Mouse (Mus musculus) liver, embryonic 15.5 days (tissue): Measurements from ENCODE around the gene Lpp. TPM values are rescaled to one million over a fixed set of nuclear protein-coding genes. Genes with fewer than 3 reads are reported as not detected.

Source experiments
- ATAC-seq: fragments of 200-750 bp; cut with Nextera tagmentation; 2 replicates; pipeline ENCODE4 v1.8.0; 2017; ENCODE audit warnings: moderate number of reproducible peaks, mild to moderate bottlenecking, moderate library complexity; ENCODE audit not compliant: insufficient read depth
- H3K27ac ChIP-seq: fragments of 300-500 bp; sonication (generic); replicated peaks from 2 replicates; pipeline ENCODE4 v1.5.1; 2015; ENCODE audit warnings: mild to moderate bottlenecking, inconsistent platforms
- H3K27me3 ChIP-seq: fragments of 300-500 bp; sonication (generic); 2 replicates; pipeline ENCODE4 v1.6.1; 2015; ENCODE audit warnings: mild to moderate bottlenecking, inconsistent platforms
- H3K36me3 ChIP-seq: fragments of 300-500 bp; sonication (generic); replicated peaks from 2 replicates; pipeline ENCODE4 v1.6.1; 2015; ENCODE audit warnings: moderate library complexity, mild to moderate bottlenecking, inconsistent platforms
- H3K4me1 ChIP-seq: fragments of 300-500 bp; sonication (generic); replicated peaks from 2 replicates; pipeline ENCODE4 v1.6.1; 2015; ENCODE audit warnings: inconsistent platforms
- H3K4me2 ChIP-seq: fragments of 300-500 bp; sonication (generic); 2 replicates; pipeline ENCODE4 v1.6.1; 2015; ENCODE audit warnings: moderate library complexity, mild to moderate bottlenecking, inconsistent platforms
- H3K4me3 ChIP-seq: fragments of 300-500 bp; sonication (generic); replicated peaks from 2 replicates; pipeline ENCODE4 v1.5.1; 2015; ENCODE audit warnings: mild to moderate bottlenecking, inconsistent platforms
- H3K9ac ChIP-seq: fragments of 300-500 bp; sonication (generic); 2 replicates; pipeline ENCODE4 v1.6.1; 2015; ENCODE audit warnings: moderate library complexity, mild to moderate bottlenecking, inconsistent platforms
- H3K9me3 ChIP-seq: fragments of 300-500 bp; sonication (generic); replicated peaks from 2 replicates; pipeline ENCODE4 v1.6.1; 2016; ENCODE audit warnings: inconsistent platforms
- WGBS: fragments of 180-500 bp; shearing (Covaris S2); methylation state at CpG from one replicate; pipeline ENCODE4 v1.1.7; 2015; ENCODE audit warnings: mixed read lengths; ENCODE audit not compliant: insufficient replicate concordance; 5-methylcytosine and 5-hydroxymethylcytosine counted together
- polyA plus RNA-seq: library from polyadenylated mRNA; unstranded; fragments of >200 nt; fragmentation: Nextera tagmentation; extraction: Ambion mirVana; gene quantifications from 2 replicates; pipeline ENCODE4 v1.2.1, GENCODE M21; 2015

Lpp gene
- polyA plus RNA-seq, 1 experiment from 2014 or later = 7.2 TPM

DNA sequence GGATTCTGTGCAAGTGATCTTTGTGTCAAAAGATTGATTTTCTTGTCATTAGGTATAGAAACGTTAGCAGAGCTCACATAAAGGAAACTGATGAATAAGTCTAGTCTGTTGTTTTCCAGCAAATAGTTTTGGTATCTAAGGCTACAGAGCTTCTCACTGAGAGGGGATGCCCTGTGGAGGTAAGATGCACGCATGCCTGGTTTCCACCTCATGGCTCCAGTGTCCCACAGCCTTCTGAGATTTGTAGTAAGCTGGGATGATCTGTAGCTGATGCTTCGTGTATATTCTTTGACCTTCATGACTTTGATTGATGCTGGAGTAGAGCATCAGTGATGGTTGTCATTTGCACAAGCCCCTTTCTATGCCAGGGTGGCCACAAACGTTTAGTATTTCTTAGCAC lies 414.3 kb downstream of the Lpp start:
- Histone ChIP-seq H3K4me2 (no peak overlapping the region), H3K9me3 (no peaks in the 10 kb centered on the region), H3K4me1 (no peaks in the 10 kb centered on the region), H3K27ac (no peak overlapping the region), H3K4me3 (no peak overlapping the region), H3K27me3 (no peaks in the 10 kb centered on the region), H3K36me3 (no peaks in the 10 kb centered on the region), H3K9ac (no peak overlapping the region)
- ATAC-seq = no peak
- WGBS = 45% methylated on average over 4 of the region's 4 CpGs

DNA sequence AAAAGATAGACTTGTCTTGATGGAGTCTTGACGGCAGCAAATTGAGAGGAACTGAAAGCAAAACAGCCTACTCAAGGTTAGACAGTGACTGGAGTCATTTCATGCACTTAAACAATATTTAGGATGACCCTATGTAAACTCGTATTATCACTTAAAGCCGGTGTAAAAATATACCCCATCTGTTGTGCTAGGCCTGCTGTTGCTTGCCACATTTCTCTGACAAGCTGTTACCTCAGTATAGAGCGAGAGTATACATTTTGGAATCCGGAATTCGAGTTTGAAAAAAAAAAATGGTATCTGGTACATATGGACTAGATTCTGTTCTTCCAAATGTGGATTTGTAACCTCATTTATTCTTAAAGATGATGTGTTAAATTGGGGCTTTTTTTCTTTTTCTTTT lies 416.5 kb downstream of the Lpp start:
- 60% methylated on average over 6 of the region's 6 CpGs for WGBS
- H3K36me3 ChIP-seq = no peaks in the 10 kb centered on the region
- ATAC-seq = no peak

DNA sequence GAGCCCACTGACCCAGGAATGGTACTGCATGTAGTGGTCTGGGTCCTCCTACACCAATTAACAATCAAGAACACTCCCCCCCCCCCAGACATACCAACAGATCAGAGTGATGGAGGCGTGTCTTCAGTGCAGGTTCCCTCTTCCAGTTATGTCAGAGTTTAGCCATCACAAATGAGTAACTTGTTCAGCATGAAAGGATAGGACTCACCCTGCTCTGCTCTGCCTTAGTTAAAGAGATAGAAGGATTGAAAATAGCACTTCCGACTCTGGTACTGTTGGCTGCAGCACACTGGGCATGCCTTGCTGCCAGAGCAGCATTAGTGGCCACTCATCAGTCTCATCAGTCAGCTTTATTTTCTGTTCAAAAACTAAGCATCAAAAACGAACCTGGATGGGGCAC lies 423.3 kb downstream of the Lpp start:
- H3K36me3 ChIP-seq = no peaks in the 10 kb centered on the region
- no peak overlapping the region for H3K4me3 ChIP-seq
- no peaks in the 10 kb centered on the region for H3K9me3 ChIP-seq
- no peak overlapping the region for H3K4me2 ChIP-seq
- no peaks in the 10 kb centered on the region for H3K4me1 ChIP-seq
- H3K27me3 ChIP-seq = no peaks in the 10 kb centered on the region
- H3K9ac ChIP-seq = no peak overlapping the region
- H3K27ac ChIP-seq = no peak overlapping the region
- 47% methylated on average over 3 of the region's 3 CpGs for WGBS
- ATAC-seq = no peak

More for the DNA sequence above, 416.5 kb downstream of the Lpp start:
- Histone ChIP-seq H3K27ac (no peak overlapping the region), H3K9me3 (no peaks in the 10 kb centered on the region), H3K27me3 (no peaks in the 10 kb centered on the region), H3K4me2 (no peak overlapping the region), H3K4me1 (no peaks in the 10 kb centered on the region), H3K4me3 (no peak overlapping the region), H3K9ac (no peak overlapping the region)

DNA sequence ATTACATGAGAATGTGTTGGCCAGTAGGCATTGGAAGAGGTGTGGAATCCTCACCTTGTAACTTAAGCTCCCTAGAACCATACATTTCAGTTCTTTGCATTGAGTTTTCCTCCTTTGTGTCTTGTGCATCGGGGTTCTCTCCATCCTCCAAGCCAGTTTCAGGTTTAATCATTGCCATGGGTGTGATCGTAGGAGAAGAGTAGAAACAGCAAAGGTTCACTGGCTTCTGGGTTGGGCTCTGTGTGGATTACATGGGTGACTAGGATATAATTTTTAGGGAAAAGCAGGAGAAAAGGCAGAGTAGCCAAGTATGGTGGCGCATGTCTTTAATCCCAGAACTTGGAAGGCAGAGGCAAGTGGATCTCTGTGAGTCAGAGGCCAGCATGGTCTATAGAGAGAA lies 424.1 kb downstream of the Lpp start:
- no peak for ATAC-seq
- Histone ChIP-seq H3K9me3 (no peaks in the 10 kb centered on the region), H3K27me3 (no peaks in the 10 kb centered on the region), H3K4me1 (no peaks in the 10 kb centered on the region), H3K27ac (no peak overlapping the region), H3K9ac (no peak overlapping the region), H3K4me2 (no peak overlapping the region), H3K36me3 (no peaks in the 10 kb centered on the region), H3K4me3 (no peak overlapping the region)
- 59% methylated on average over 3 of the region's 3 CpGs for WGBS

DNA sequence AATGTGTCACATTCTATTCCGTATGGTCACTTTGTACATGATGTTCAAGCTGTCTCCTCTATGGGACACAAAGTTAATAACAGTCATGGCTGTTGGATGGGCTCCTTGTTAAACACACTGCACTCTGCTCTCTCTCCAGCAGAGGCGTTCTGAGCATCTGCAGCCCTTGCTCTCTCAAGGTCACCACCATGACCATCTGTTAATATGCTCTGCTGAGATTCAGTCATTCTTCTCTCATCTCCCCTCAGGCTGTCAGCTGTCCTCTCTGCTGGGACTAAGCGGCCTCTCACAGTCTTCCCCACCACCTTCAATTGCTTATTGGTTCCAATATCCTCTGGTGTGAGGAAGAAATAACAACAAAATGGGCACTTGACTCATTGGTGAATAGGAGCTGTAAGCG lies 425.8 kb downstream of the Lpp start:
- Histone ChIP-seq H3K9ac (no peak overlapping the region), H3K36me3 (no peaks in the 10 kb centered on the region), H3K27ac (no peak overlapping the region), H3K4me3 (no peak overlapping the region), H3K4me2 (no peak overlapping the region), H3K9me3 (no peaks in the 10 kb centered on the region), H3K4me1 (no peaks in the 10 kb centered on the region), H3K27me3 (no peaks in the 10 kb centered on the region)
- ATAC-seq = no peak
- 61% methylated on average over 4 of the region's 4 CpGs for whole genome bisulfite sequencing

DNA sequence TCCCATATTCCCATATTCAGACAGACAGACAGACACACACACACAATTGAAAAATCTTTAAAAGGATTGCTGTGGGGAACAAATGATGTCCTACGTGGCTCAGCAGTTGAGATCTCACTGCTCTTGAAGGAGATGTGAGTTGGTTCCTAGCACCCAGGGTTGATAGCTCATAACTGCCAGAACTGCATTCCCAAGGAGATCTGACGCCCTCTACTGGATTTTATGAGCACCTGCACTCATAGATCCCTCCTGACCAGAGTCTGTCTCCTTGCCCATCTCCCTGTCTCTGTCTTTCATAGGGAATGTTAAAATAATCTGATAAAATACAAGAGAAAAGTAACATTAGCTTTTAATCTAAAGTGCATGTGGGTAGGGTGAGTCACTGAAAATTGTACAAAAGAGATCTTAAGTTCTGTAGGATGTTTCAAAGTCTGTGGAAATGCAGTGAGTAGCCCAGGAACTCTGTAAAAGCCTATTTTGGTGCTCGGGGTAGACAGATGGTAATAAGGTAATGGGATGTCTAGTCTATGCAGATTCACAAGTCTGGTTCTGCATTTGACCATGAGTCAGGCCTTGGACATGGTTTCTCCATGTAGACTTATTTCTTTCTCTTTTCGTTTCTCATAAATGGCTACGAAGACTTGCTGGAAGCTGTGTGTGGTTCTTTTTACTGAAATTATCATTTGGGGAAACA lies 429.0 kb downstream of the Lpp start:
- ATAC-seq = no peak
- Histone ChIP-seq H3K4me1 (no peaks in the 10 kb centered on the region), H3K36me3 (no peaks in the 10 kb centered on the region), H3K4me3 (no peak overlapping the region), H3K9me3 (no peaks in the 10 kb centered on the region), H3K9ac (no peak overlapping the region), H3K27me3 (no peaks in the 10 kb centered on the region), H3K27ac (no peak overlapping the region), H3K4me2 (no peak overlapping the region)
- WGBS = 65% methylated on average over 5 of the region's 5 CpGs

DNA sequence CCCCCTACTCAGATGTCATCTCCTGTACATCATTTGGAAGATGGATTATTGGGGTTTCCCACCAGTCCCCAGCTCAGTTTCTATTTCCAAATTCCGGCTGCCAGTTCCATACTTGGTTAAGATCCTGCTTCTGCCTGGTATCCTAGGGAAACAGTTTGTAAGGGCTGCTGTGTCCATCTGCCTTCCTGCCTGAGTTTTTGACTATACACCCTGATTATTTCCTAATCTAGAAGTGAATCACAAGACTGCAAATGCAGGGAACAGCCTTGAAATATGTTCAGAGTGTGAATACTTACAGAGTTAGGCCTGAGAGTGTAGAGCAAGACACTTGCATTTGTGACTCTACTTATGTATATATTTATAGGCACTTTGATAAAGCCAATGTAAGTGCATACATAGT lies 429.6 kb downstream of the Lpp start:
- H3K36me3 ChIP-seq = no peaks in the 10 kb centered on the region
- H3K4me2 ChIP-seq = no peak overlapping the region
- no peaks in the 10 kb centered on the region for H3K4me1 ChIP-seq
- H3K9me3 ChIP-seq = no peaks in the 10 kb centered on the region
- no peak overlapping the region for H3K27ac ChIP-seq
- H3K27me3 ChIP-seq = no peaks in the 10 kb centered on the region
- no peak overlapping the region for H3K9ac ChIP-seq
- ATAC-seq = no peak
- no peak overlapping the region for H3K4me3 ChIP-seq
- 53% methylated on average over 1 of the region's 1 CpGs for WGBS

DNA sequence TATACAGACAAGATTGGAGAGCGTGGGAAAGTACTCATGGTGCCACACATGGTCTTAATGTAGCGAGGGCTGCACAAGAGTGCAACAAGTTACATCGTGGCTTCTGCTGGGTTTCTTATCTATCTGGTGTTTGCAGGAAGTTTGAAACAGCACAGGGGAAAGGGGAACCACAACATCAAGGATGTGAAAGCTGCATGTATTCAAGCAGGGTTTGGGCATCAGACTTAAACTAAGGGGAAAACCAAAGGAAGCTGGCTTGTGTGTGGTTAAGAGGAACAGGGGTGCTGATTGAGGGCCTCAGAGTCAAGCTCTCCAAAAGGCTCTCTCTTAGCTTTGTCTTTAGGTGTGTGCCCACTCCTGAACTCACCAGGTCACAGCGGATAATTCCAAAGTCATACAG lies 433.1 kb downstream of the Lpp start:
- no peaks in the 10 kb centered on the region for H3K4me1 ChIP-seq
- H3K27me3 ChIP-seq = no peaks in the 10 kb centered on the region
- no peak overlapping the region for H3K27ac ChIP-seq
- no peaks in the 10 kb centered on the region for H3K9me3 ChIP-seq
- no peak overlapping the region for H3K4me3 ChIP-seq
- no peaks in the 10 kb centered on the region for H3K36me3 ChIP-seq
- ATAC-seq = no peak
- 27% methylated on average over 4 of the region's 4 CpGs for WGBS
- H3K4me2 ChIP-seq = no peak overlapping the region
- H3K9ac ChIP-seq = no peak overlapping the region

DNA sequence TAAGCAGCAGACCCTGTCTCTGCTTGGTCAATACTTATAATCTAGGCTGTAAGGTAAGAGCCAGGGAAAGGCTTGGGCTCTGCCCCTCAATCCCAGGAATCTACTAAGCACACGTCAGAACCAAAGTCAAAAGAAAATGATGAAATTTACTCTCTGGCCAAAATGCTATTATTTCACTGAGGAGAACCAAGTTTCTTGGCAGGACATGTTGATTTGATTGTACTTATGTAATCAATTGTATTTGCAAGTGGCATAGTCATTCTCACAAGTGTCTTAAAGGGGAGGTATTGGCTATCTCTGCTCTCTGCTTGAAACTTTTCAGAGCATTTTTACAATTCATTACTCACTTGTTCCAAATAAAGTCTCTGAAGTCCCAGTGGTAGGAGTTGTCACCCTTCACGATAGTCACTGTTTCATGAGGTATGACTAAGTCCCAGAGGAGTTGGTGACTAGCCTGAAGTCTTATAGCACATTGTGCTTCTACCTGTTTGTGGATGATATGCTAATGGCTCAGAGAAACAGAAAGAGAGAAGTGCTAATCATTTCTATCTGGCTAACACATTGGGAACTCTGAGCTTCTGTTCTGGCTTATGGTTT lies 435.0 kb downstream of the Lpp start:
- H3K9me3 ChIP-seq = no peaks in the 10 kb centered on the region
- WGBS = 51% methylated on average over 2 of the region's 2 CpGs
- no peaks in the 10 kb centered on the region for H3K27me3 ChIP-seq
- H3K4me3 ChIP-seq = no peak overlapping the region
- H3K9ac ChIP-seq = no peak overlapping the region
- ATAC-seq = no peak
- no peak overlapping the region for H3K27ac ChIP-seq
- H3K36me3 ChIP-seq = no peaks in the 10 kb centered on the region
- H3K4me1 ChIP-seq = no peaks in the 10 kb centered on the region
- H3K4me2 ChIP-seq = no peak overlapping the region

DNA sequence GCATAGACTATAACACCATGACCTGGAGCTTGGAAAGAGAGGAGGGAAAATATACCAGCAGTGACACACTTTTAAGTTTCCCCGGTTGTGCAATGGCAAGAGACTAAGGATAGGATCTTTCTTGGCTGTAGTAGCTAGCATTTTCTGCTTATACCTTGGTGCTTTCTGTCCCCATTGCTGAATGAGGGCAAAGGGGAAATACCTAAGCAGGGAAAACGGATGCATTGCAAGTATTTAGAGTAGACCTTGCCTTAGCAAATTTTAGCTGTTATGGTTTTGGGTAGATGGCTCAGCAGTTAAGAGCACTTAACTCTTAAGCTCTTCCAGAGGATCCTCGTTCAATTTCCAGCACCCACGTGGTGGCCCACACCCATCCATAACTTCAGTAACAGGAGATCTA lies 436.6 kb downstream of the Lpp start:
- Histone ChIP-seq H3K9ac (no peak overlapping the region), H3K4me3 (no peak overlapping the region), H3K4me2 (no peak overlapping the region), H3K36me3 (no peaks in the 10 kb centered on the region), H3K9me3 (no peaks in the 10 kb centered on the region), H3K4me1 (no peaks in the 10 kb centered on the region), H3K27ac (no peak overlapping the region), H3K27me3 (no peaks in the 10 kb centered on the region)
- WGBS = 58% methylated on average over 4 of the region's 4 CpGs
- no peak for ATAC-seq

DNA sequence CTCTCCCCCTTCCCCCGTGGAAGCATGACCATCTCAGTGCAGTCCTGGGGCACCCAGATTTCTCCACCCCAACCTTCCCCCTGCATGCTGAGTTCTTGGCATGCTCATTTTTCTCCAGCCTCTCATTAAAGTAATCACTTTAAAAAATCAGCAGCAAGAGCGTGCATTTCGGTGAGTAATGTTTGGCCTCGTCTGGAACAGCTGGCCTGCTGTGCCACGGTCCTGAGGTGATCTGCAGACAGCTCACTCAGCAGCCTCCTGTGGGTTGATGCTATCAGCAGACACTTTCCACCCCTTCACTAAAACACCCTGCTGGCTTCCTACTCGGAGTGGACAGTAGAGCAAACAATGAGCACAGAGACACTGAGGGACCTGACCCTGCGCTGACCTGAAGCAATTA lies 437.6 kb downstream of the Lpp start:
- WGBS = 45% methylated on average over 7 of the region's 7 CpGs
- Histone ChIP-seq H3K36me3 (no peaks in the 10 kb centered on the region), H3K27ac (no peak overlapping the region), H3K4me1 (no peaks in the 10 kb centered on the region), H3K4me2 (no peak overlapping the region), H3K27me3 (no peaks in the 10 kb centered on the region), H3K9me3 (no peaks in the 10 kb centered on the region), H3K9ac (no peak overlapping the region), H3K4me3 (no peak overlapping the region)
- ATAC-seq = no peak

DNA sequence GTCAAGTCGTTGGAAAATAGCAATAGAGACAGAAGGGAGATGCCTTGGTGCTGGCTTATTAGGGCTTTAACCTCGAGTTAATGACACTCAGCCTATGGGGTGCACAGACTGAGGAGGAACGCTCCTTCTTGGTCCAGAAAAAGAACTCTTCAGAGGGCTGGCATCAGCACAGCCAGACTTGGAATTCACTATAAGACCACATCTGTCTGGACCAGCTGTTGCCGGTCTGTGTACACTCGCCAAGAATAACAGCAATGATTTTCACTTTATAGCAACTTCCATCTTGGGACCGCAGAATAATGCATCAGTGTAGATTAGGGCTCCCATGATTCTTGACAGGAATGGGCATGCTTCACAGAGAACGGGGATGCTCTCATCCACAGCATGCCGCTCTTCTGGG lies 439.9 kb downstream of the Lpp start:
- ATAC-seq = no peak
- Histone ChIP-seq H3K4me3 (no peak overlapping the region), H3K4me2 (no peak overlapping the region), H3K27ac (no peak overlapping the region), H3K9ac (no peak overlapping the region), H3K36me3 (no peaks in the 10 kb centered on the region), H3K27me3 (no peaks in the 10 kb centered on the region), H3K9me3 (no peaks in the 10 kb centered on the region), H3K4me1 (no peaks in the 10 kb centered on the region)
- WGBS = 65% methylated on average over 8 of the region's 8 CpGs
